Mouse (Mus musculus) retina, adult 2 months (tissue): ENCODE measurements around the gene Fbxl21.

Experiments
- DNase-seq: peaks from one replicate; pipeline ENCODE4 v3.0.0-alpha.2; 2012; ENCODE audit warnings: low read depth, low spot score

The Fbxl21 gene

GRCm38 (mm10) chr13:56581512-56581911 lies 59.2 kb downstream of the Fbxl21 start:
- DNase-seq: no peak

GRCm38 (mm10) chr13:56581961-56582434 lies 59.7 kb downstream of the Fbxl21 start:
- no peak for DNase-seq

DNA sequence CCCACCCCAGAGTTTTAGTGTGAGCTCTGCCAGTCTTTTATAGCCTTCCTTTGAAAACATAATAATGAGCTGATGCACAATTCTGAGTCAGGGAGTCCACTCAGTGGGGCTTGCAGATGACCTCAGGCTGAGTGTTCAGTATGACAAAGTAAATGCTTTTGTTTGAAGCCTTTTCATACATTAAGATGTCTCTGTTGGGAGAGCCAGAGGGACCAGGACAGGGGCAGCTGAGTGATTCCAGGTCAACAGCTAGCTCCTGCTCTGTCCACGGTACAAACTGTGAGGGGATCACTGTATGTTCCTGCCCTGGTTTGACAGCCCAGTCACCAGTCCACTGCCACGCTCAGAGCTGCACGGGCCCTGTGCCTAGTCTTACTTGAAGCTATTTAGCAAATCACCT lies 60.4 kb downstream of the Fbxl21 start:
- no peak for DNase-seq

DNA sequence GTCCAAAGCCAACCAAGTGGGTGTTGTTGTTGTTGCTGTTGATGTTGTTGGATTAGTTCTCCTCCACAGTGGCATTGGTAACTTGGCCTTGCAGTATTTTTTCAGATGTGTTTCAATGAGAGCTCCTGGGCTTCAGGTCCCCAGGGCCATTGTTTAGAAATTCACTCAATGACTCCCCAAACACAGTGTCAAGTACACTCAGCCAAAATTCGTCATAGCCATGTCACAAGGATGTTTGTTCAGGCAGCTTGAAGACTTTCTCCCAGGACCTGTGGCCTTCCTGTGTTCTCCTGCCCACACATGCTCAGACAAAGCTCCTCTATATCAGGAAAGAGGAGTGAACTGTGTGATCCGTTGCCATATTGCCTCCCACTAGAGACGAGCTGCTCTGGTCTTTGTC lies 63.8 kb downstream of the Fbxl21 start:
- no peak for DNase-seq
